Mouse (Mus musculus) thymus, adult 2 months (tissue): ENCODE results near the gene Actl7b.

Source experiments
- CTCF ChIP-seq: fragments of 200-500 bp; IDR thresholded peaks from 2 replicates; pipeline ENCODE4 v1.5.1; 2012; ENCODE audit warnings: mild to moderate bottlenecking, control low read depth, low read length, moderate library complexity, borderline replicate concordance; ENCODE audit not compliant: control insufficient read depth, poor library complexity, insufficient read depth; ENCODE audit errors: extremely low read depth
- POLR2A ChIP-seq: fragments of 200-500 bp; IDR thresholded peaks from 2 replicates; pipeline ENCODE4 v1.6.1; 2012; ENCODE audit warnings: mild to moderate bottlenecking, low read length, control low read depth, moderate library complexity; ENCODE audit not compliant: control insufficient read depth, poor library complexity, insufficient read depth; ENCODE audit errors: extremely low read depth

DNA sequence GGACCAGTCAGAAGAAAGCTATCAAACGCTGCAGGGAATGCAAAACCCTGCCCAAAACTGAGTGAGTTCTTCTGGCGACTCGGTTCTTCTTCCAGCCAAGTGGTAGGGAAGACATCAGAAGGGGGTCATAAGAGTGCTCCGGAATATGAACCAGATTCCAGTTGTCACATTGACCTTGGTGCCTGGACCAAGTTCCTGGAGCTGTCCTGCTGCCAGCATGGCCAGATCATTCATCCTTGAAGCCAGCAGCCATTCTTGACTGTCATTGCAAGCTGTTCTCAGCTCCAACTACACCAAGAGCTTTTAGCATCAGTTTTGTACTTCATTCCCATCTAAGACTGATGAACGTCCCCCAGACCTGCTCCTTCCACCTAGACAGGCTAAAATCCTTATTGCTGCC lies 24.4 kb downstream of the Actl7b start:
- TF ChIP-seq POLR2A (no peak), CTCF (no peak)
